8 mouse cellular contexts compared by ENCODE assay signal in genomic region chr16:95728453-95729435, GRCm38 (mm10). TPM values are rescaled to one million over a fixed set of nuclear protein-coding genes. Genes with fewer than 3 reads are reported as not detected.
A peak's percentile ranks its signal among the peaks of the same experiment; 100 is the strongest.
DNase-seq lines count a peak whose midpoint lies in the region; ATAC-seq and TF ChIP-seq lines count a peak whose summit lies in the region.

No protein-coding gene starts in this region.

- no peak overlapping the region for H3ac ChIP-seq in myocyte (ENCODE audit: control insufficient read depth, insufficient read length)

- whole genome bisulfite sequencing in embryonic facial prominence, embryonic 15.5 days, result 46% methylated on average over 10 of the region's 10 CpGs
- WGBS in kidney, postnatal 0 days, result 42% methylated on average over 10 of the region's 10 CpGs
- WGBS in forebrain, embryonic 14.5 days, result 80% methylated on average over 10 of the region's 10 CpGs

- H3K4me3 ChIP-seq in embryonic facial prominence, embryonic 15.5 days (replicated peaks), result no peak overlapping the region
- no peak overlapping the region for H3K4me3 ChIP-seq in kidney, postnatal 0 days (replicated peaks; ENCODE audit: low read depth, low read length)
- H3K4me3 ChIP-seq in myocyte, result no peak overlapping the region
- H3K4me3 ChIP-seq in forebrain, embryonic 14.5 days (ENCODE audit: low read depth, low read length), result no peak overlapping the region

- no peaks in the 10 kb centered on the region for H3K79me2 ChIP-seq in myocyte (ENCODE audit: control insufficient read depth, insufficient read depth)

- peak; percentile 96 for DNase-seq in 416B (ENCODE audit: low read depth)
- DNase-seq in CD4-positive, CD25-positive, alpha-beta regulatory T cell, adult 2 months (ENCODE audit: low read depth, low spot score), result peak; percentile 93
- peak; percentile 72 for DNase-seq in kidney, postnatal 0 days (ENCODE audit: low spot score)
- no peak for DNase-seq in left cerebral cortex, postnatal 36 days (ENCODE audit: low spot score in 2 of 2)
- no peak for DNase-seq in forebrain, embryonic 14.5 days (ENCODE audit: low spot score)
- DNase-seq in left cerebral cortex, adult 18-20 months (ENCODE audit: low spot score in 2 of 2), result no peak

- H3K27ac ChIP-seq in embryonic facial prominence, embryonic 15.5 days (replicated peaks), result peak overlapping the region; percentile 39; the same call in 1 of the 2 replicates
- H3K27ac ChIP-seq in kidney, postnatal 0 days, result no peak overlapping the region
- no peak overlapping the region for H3K27ac ChIP-seq in forebrain, embryonic 14.5 days (ENCODE audit: low read depth, low read length)

- H3K9ac ChIP-seq in embryonic facial prominence, embryonic 15.5 days, result no peak overlapping the region
- H3K9ac ChIP-seq in kidney, postnatal 0 days (ENCODE audit: low read depth, low read length), result no peak overlapping the region
- H3K9ac ChIP-seq in forebrain, embryonic 14.5 days (ENCODE audit: low read length), result no peak overlapping the region

- no peaks in the 10 kb centered on the region for H3K36me3 ChIP-seq in embryonic facial prominence, embryonic 15.5 days
- H3K36me3 ChIP-seq in kidney, postnatal 0 days (ENCODE audit: insufficient read depth, low read length), result no peaks in the 10 kb centered on the region
- H3K36me3 ChIP-seq in myocyte (ENCODE audit: control insufficient read depth, insufficient read depth), result no peaks in the 10 kb centered on the region
- no peaks in the 10 kb centered on the region for H3K36me3 ChIP-seq in forebrain, embryonic 14.5 days (ENCODE audit: control insufficient read depth, insufficient read depth, low read length)

- no peaks in the 10 kb centered on the region for H3K27me3 ChIP-seq in embryonic facial prominence, embryonic 15.5 days
- no peaks in the 10 kb centered on the region for H3K27me3 ChIP-seq in kidney, postnatal 0 days (ENCODE audit: insufficient read depth, low read length)
- H3K27me3 ChIP-seq in myocyte (ENCODE audit: control insufficient read depth, insufficient read depth, insufficient read length), result no peaks in the 10 kb centered on the region
- H3K27me3 ChIP-seq in forebrain, embryonic 14.5 days (replicated peaks; ENCODE audit: control insufficient read depth, insufficient read depth, low read length), result no peaks in the 10 kb centered on the region

- peak; percentile 63; the same call in 1 of the 2 replicates for ATAC-seq in embryonic facial prominence, embryonic 15.5 days (ENCODE audit: insufficient number of reproducible peaks, low FRiP score, low TSS enrichment, low read depth)
- ATAC-seq in kidney, postnatal 0 days (replicated peaks; ENCODE audit: low FRiP score, low read depth), result peak; percentile 54; the same call in 1 of the 2 replicates
- no peak for ATAC-seq in forebrain, embryonic 14.5 days

- TF ChIP-seq POLR2A in myocyte (IDR thresholded peaks at IDR 0.05; ENCODE audit: insufficient read length, low read depth), result peak; percentile 40

- H3K4me1 ChIP-seq in embryonic facial prominence, embryonic 15.5 days, result peaks cover 15% of the 10 kb centered on the region
- H3K4me1 ChIP-seq in kidney, postnatal 0 days (replicated peaks; ENCODE audit: insufficient read depth, low read length), result no peaks in the 10 kb centered on the region
- no peaks in the 10 kb centered on the region for H3K4me1 ChIP-seq in forebrain, embryonic 14.5 days (ENCODE audit: control insufficient read depth, insufficient read depth, low read length)

- H3K4me2 ChIP-seq in embryonic facial prominence, embryonic 15.5 days (replicated peaks), result peak overlapping the region; percentile 15; the same call in 1 of the 2 replicates
- H3K4me2 ChIP-seq in kidney, postnatal 0 days (ENCODE audit: low read length), result no peak overlapping the region
- H3K4me2 ChIP-seq in myocyte (ENCODE audit: low read depth), result peak overlapping the region; percentile 69
- H3K4me2 ChIP-seq in forebrain, embryonic 14.5 days (ENCODE audit: low read length), result no peak overlapping the region

- H3K9me3 ChIP-seq in embryonic facial prominence, embryonic 15.5 days (replicated peaks), result no peaks in the 10 kb centered on the region
- H3K9me3 ChIP-seq in kidney, postnatal 0 days (replicated peaks; ENCODE audit: low read length), result no peaks in the 10 kb centered on the region
- H3K9me3 ChIP-seq in forebrain, embryonic 14.5 days (replicated peaks; ENCODE audit: control insufficient read depth, low read length), result no peaks in the 10 kb centered on the region

- TF ChIP-seq CTCF in kidney, postnatal 0 days (IDR thresholded peaks at IDR 0.05; ENCODE audit: low read depth), result no peak

- intact Hi-C loops in left cerebral cortex, postnatal 36 days (cut with DNase I), result no loop called here

TF ChIP-seq in myocyte, 11 proteins besides CTCF, POLR2A, EP300 and RAD21:
- TF ChIP-seq SRF (IDR thresholded peaks at IDR 0.05; ENCODE audit: control insufficient read depth, insufficient read length, low read depth), result peak; percentile 99
- TF ChIP-seq MAX (IDR thresholded peaks at IDR 0.05; ENCODE audit: low read depth), result no peak
- TF ChIP-seq USF1 (IDR thresholded peaks at IDR 0.05; ENCODE audit: low read depth), result peak; percentile 79
- TF ChIP-seq CEBPB (IDR thresholded peaks at IDR 0.05; ENCODE audit: insufficient read depth, poor library complexity, severe bottlenecking), result peak; percentile 98
- TF ChIP-seq MYOD1 (IDR thresholded peaks at IDR 0.05; ENCODE audit: control insufficient read depth in 1 of 3, insufficient read length in 2 of 3, low read depth in 2 of 3), result no peak
- no peak for TF ChIP-seq REST (IDR thresholded peaks at IDR 0.05; ENCODE audit: insufficient read depth, insufficient read length)
- TF ChIP-seq MYOG (IDR thresholded peaks at IDR 0.05; ENCODE audit: control insufficient read depth in 1 of 3, insufficient read depth in 1 of 3, insufficient read length in 2 of 3, low read depth in 2 of 3), result no peak
- TF ChIP-seq POLR2AphosphoS2 (IDR thresholded peaks at IDR 0.05; ENCODE audit: insufficient read length, low read depth), result no peak
- TF ChIP-seq TCF12 (IDR thresholded peaks at IDR 0.05; ENCODE audit: insufficient read depth, poor library complexity, severe bottlenecking), result peak; percentile 9
- no peak for TF ChIP-seq E2F4 (IDR thresholded peaks at IDR 0.05; ENCODE audit: insufficient read depth)
- TF ChIP-seq TCF3 (IDR thresholded peaks at IDR 0.05; ENCODE audit: insufficient read length, low read depth), result no peak

RNA-seq across cellular contexts. Expression of gene Ets2, which starts 26.9 kb away (rescaled TPM):
- polyA plus RNA-seq in embryonic facial prominence, embryonic 15.5 days (2015; fragmentation: Nextera tagmentation; extraction: Ambion mirVana), result 84.3 and 92.0 TPM in 2 replicates
- polyA plus RNA-seq in kidney, postnatal 0 days (2015; fragmentation: Nextera tagmentation; extraction: Ambion mirVana), result 50.8 and 51.7 TPM in 2 replicates
- polyA plus RNA-seq in myocyte (2012; fragmentation: generic; extraction: Trizol), result 73.9 TPM
- total RNA-seq in left cerebral cortex, postnatal 36 days (2021), result 10 to 100 TPM; 68.0 to 79.8 TPM
- 10.2 and 12.2 TPM in 2 replicates for polyA plus RNA-seq in forebrain, embryonic 14.5 days (2014; fragmentation: Nextera tagmentation; extraction: Ambion mirVana)
- 10 to 100 TPM; 68.8 to 78.1 TPM for total RNA-seq in left cerebral cortex, adult 18-20 months (2021)

Comparison
In these comparisons a context has a peak if more than half of its experiments do, and no peak if none do; other contexts are left out.
1. DNase-seq: peak in 416B (single experiment), CD4-positive, CD25-positive, alpha-beta regulatory T cell, adult 2 months (single experiment) and kidney, postnatal 0 days (single experiment); none in left cerebral cortex, postnatal 36 days (0 of 2), forebrain, embryonic 14.5 days (single experiment) and left cerebral cortex, adult 18-20 months (0 of 2).
2. H3K4me2 ChIP-seq: peak in embryonic facial prominence, embryonic 15.5 days (single experiment) and myocyte (single experiment); none in kidney, postnatal 0 days (single experiment) and forebrain, embryonic 14.5 days (single experiment).